Mouse (Mus musculus): ENCODE results near the gene Smarcd2.

- no peak for TF ChIP-seq POLR2A (IDR thresholded peaks at IDR 0.05; ENCODE audit: borderline replicate concordance, control insufficient read depth, low read depth, low read length)
- no peak for TF ChIP-seq CTCF (IDR thresholded peaks at IDR 0.05; ENCODE audit: control insufficient read depth, insufficient read depth, low read length)
Measured at GRCm38 (mm10) chr11:106220603-106221002, 52.2 kb downstream of the Smarcd2 start.

Data from bone marrow, adult 2 months (tissue).